ENCODE assay signal across 9 mouse cellular contexts in genomic region chr11:88293631-88294393, GRCm38 (mm10). TPM values are rescaled to one million over a fixed set of nuclear protein-coding genes. Genes with fewer than 3 reads are reported as not detected.
DNase-seq lines count a peak whose midpoint lies in the region; ATAC-seq lines count a peak whose summit lies in the region.
"Had no signal": no experiment of that assay in that cellular context is flagged by ENCODE, and none has a peak within 500 bp of the region (broad histone marks: within the 10 kb centered on the region; RNA-seq: fewer than 3 reads in every experiment).

Ccdc182 (plus strand) TSS chr11:88294058.

- peak within 1 kb of the TSS; percentile 59 for H3K4me2 ChIP-seq in liver, embryonic 11.5 days
- H3K4me2 ChIP-seq in forebrain, embryonic 11.5 days (ENCODE audit: low read depth, low read length, severe bottlenecking) = peak within 1 kb of the TSS; percentile 38; the same call in 1 of the 2 replicates
- H3K4me2 ChIP-seq in kidney, embryonic 15.5 days = peak within 1 kb of the TSS; percentile 64
- peak within 1 kb of the TSS; percentile 58 for H3K4me2 ChIP-seq in neural tube, embryonic 12.5 days (replicated peaks)

- no peak within 1 kb of the TSS for H3K9ac ChIP-seq in liver, embryonic 11.5 days (ENCODE audit: low read depth, low read length)
- H3K9ac ChIP-seq in forebrain, embryonic 11.5 days (ENCODE audit: low read length) = peak within 1 kb of the TSS; percentile 53
- H3K9ac ChIP-seq in kidney, embryonic 15.5 days = peak within 1 kb of the TSS; percentile 51
- H3K9ac ChIP-seq in neural tube, embryonic 12.5 days = peak within 1 kb of the TSS; percentile 53

- H3K27me3 ChIP-seq in liver, embryonic 11.5 days (replicated peaks; ENCODE audit: control insufficient read depth, insufficient read depth, low read length) = peaks cover 19% of the 10 kb centered on the region
- no peaks in the 10 kb centered on the region for H3K27me3 ChIP-seq in forebrain, embryonic 11.5 days (ENCODE audit: control insufficient read depth, insufficient read depth, low read length)
- peaks cover 18% of the 10 kb centered on the region for H3K27me3 ChIP-seq in kidney, embryonic 15.5 days
- no peaks in the 10 kb centered on the region for H3K27me3 ChIP-seq in neural tube, embryonic 12.5 days (replicated peaks)

- intact Hi-C loops in gastrocnemius, postnatal 36 days (cut with DNase I) = loop anchor here (5.0 kb wide), 1 partner anchor 118 kb away; no protein-coding TSS in a partner anchor

- H3K4me1 ChIP-seq in liver, embryonic 11.5 days (replicated peaks; ENCODE audit: control insufficient read depth, insufficient read depth, low read length) = peaks cover 11% of the 10 kb centered on the region
- peaks cover 4% of the 10 kb centered on the region; the same call in 1 of the 2 replicates for H3K4me1 ChIP-seq in forebrain, embryonic 11.5 days (replicated peaks; ENCODE audit: control insufficient read depth, insufficient read depth, low read length)
- peaks cover 54% of the 10 kb centered on the region for H3K4me1 ChIP-seq in kidney, embryonic 15.5 days
- H3K4me1 ChIP-seq in neural tube, embryonic 12.5 days = peaks cover 57% of the 10 kb centered on the region

- no peak for ATAC-seq in liver, embryonic 11.5 days (replicated peaks; ENCODE audit: low FRiP score)
- ATAC-seq in forebrain, embryonic 11.5 days (replicated peaks; ENCODE audit: low FRiP score) = no peak
- ATAC-seq in kidney, embryonic 15.5 days (replicated peaks; ENCODE audit: low FRiP score) = peak; percentile 46; the same call in 1 of the 2 replicates
- ATAC-seq in neural tube, embryonic 12.5 days (ENCODE audit: low FRiP score, low read depth) = peak; percentile 43; the same call in 1 of the 2 replicates

- no peaks in the 10 kb centered on the region for H3K9me3 ChIP-seq in liver, embryonic 11.5 days (ENCODE audit: control insufficient read depth, low read length)
- no peaks in the 10 kb centered on the region for H3K9me3 ChIP-seq in forebrain, embryonic 11.5 days (ENCODE audit: control insufficient read depth, low read length)
- H3K9me3 ChIP-seq in kidney, embryonic 15.5 days (replicated peaks) = no peaks in the 10 kb centered on the region
- H3K9me3 ChIP-seq in neural tube, embryonic 12.5 days = no peaks in the 10 kb centered on the region

- DNase-seq in liver, embryonic 11.5 days (ENCODE audit: low spot score) = no peak
- DNase-seq in liver (no peak), adipocyte (ENCODE audit: low spot score) (no peak)
- no peak for DNase-seq in forebrain, embryonic 11.5 days (ENCODE audit: low spot score)
- DNase-seq in urinary bladder, adult 18-20 months (ENCODE audit: low spot score in 2 of 2) = no peak
- no peak for DNase-seq in gastrocnemius, postnatal 36 days

- no peak within 1 kb of the TSS for H3K27ac ChIP-seq in liver, embryonic 11.5 days (ENCODE audit: low read depth, low read length)
- H3K27ac ChIP-seq in forebrain, embryonic 11.5 days (ENCODE audit: low read depth, low read length) = no peak within 1 kb of the TSS
- H3K27ac ChIP-seq in kidney, embryonic 15.5 days = peak within 1 kb of the TSS; percentile 81
- H3K27ac ChIP-seq in neural tube, embryonic 12.5 days = peak within 1 kb of the TSS; percentile 67

- WGBS in liver, embryonic 11.5 days = 34% methylated on average over 20 of the region's 20 CpGs
- 27% methylated on average over 20 of the region's 20 CpGs for WGBS in forebrain, embryonic 11.5 days
- WGBS in kidney, embryonic 15.5 days = 21% methylated on average over 20 of the region's 20 CpGs
- WGBS in neural tube, embryonic 12.5 days = 17% methylated on average over 20 of the region's 20 CpGs

- peak within 1 kb of the TSS; percentile 20 for H3K4me3 ChIP-seq in liver, embryonic 11.5 days (ENCODE audit: low read depth, low read length)
- peak within 1 kb of the TSS; percentile 9; the same call in 1 of the 2 replicates for H3K4me3 ChIP-seq in forebrain, embryonic 11.5 days (ENCODE audit: low read depth, low read length)
- peak within 1 kb of the TSS; percentile 41 for H3K4me3 ChIP-seq in kidney, embryonic 15.5 days (replicated peaks)
- peak within 1 kb of the TSS; percentile 36 for H3K4me3 ChIP-seq in neural tube, embryonic 12.5 days

- H3K36me3 ChIP-seq in liver, embryonic 11.5 days (ENCODE audit: control insufficient read depth, insufficient read depth, low read length) = no peaks in the 10 kb centered on the region
- H3K36me3 ChIP-seq in forebrain, embryonic 11.5 days (ENCODE audit: control insufficient read depth, insufficient read depth, low read length) = no peaks in the 10 kb centered on the region
- H3K36me3 ChIP-seq in kidney, embryonic 15.5 days = no peaks in the 10 kb centered on the region
- H3K36me3 ChIP-seq in neural tube, embryonic 12.5 days = no peaks in the 10 kb centered on the region

RNA-seq across cellular contexts. Expression of gene Ccdc182, which starts in this region (rescaled TPM):
- not detected in 2 replicates for polyA plus RNA-seq in liver, embryonic 11.5 days (2014; fragmentation: Nextera tagmentation; extraction: Ambion mirVana)
- polyA plus RNA-seq in forebrain, embryonic 11.5 days (2014; fragmentation: Nextera tagmentation; extraction: Ambion mirVana) = 0.23 and 0.94 TPM in 2 replicates
- 3.1 and 3.7 TPM in 2 replicates for polyA plus RNA-seq in kidney, embryonic 15.5 days (2015; fragmentation: Nextera tagmentation; extraction: Ambion mirVana)
- polyA plus RNA-seq in neural tube, embryonic 12.5 days (2016; fragmentation: Nextera tagmentation; extraction: Ambion mirVana) = 11.4 and 14.5 TPM in 2 replicates
- total RNA-seq in gastrocnemius, postnatal 36 days (2021) = not detected
- total RNA-seq: hematopoietic stem cell, adult 5-6 weeks had no signal

Comparison
In these comparisons a context has a peak if more than half of its experiments do, and no peak if none do; other contexts are left out.
1. ATAC-seq: peak in kidney, embryonic 15.5 days (single experiment) and neural tube, embryonic 12.5 days (single experiment); none in liver, embryonic 11.5 days (single experiment) and forebrain, embryonic 11.5 days (single experiment).
2. H3K27ac ChIP-seq: peak in kidney, embryonic 15.5 days (single experiment) and neural tube, embryonic 12.5 days (single experiment); none in liver, embryonic 11.5 days (single experiment) and forebrain, embryonic 11.5 days (single experiment).
3. Peak in every context shown above with its lines, with median percentiles within 50 percentile points of each other: H3K4me2 ChIP-seq and H3K4me3 ChIP-seq.